ENCODE assay signal across 8 mouse cellular contexts in the genomic region with DNA sequence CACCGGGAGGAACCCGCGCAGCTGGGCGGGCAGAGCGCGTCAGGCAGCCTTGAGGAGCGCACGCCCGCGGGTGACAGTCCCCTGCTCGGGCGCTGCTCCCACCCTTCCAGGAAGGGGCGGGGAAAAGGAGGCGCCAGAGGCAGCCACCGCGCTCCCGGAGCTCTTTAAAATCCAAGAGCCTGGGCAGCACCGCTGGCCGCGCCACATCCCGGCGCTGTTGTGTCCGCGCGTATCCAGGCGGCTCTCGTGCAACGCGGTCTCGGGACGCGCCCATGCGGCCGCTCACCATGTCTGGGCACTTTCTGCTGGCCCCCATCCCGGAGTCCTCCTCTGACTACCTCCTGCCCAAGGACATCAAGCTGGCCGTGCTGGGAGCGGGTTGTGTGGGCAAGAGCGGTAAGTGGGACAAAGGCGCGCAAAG. TPM values are rescaled to one million over a fixed set of nuclear protein-coding genes. Genes with fewer than 3 reads are reported as not detected.
DNase-seq lines count a peak whose midpoint lies in the region.

A gene (plus strand): TSS at position 127 of the 421 bp plus-strand sequence.

- peak; percentile 93 for DNase-seq in adrenal gland, postnatal 14 days
- peak; percentile 68 for DNase-seq in embryo, embryonic 11.5 days (ENCODE audit: low read depth, low spot score)
- peak; percentile 87 for DNase-seq in gastrocnemius, postnatal 14 days
- DNase-seq in induced T-regulatory cell, adult 2 months (ENCODE audit: low read depth): peak; percentile 76
- peak; percentile 61 to 65 for DNase-seq in left cerebral cortex, adult 8-10 months (ENCODE audit: low spot score in 2 of 2)
- DNase-seq in right cerebral cortex, adult 2 months (ENCODE audit: low spot score in 2 of 2): peak; percentile 80 to 84
- DNase-seq in natural killer cell, adult 2 months (ENCODE audit: low spot score in 2 of 2): no peak

- intact Hi-C loops in gastrocnemius, postnatal 14 days (cut with DNase I; ENCODE audit: low total_unique reads): loop anchor here (5.0 kb wide), 1 partner anchor 138 kb away; no protein-coding TSS in a partner anchor

- no peaks in the 10 kb centered on the region for H3K79me2 ChIP-seq in macrophage (ENCODE audit: inconsistent target)

- H3K36me3 ChIP-seq in macrophage (ENCODE audit: inconsistent target): no peaks in the 10 kb centered on the region

- under 1% methylated on average over 40 of the region's 40 CpGs for WGBS in macrophage (ENCODE audit: missing documents)

- no peak within 1 kb of the TSS for H3K27ac ChIP-seq in macrophage

- H3K4me3 ChIP-seq in macrophage (ENCODE audit: inconsistent target): peak within 1 kb of the TSS; percentile 0; the same call in 1 of the 2 replicates

RNA-seq across cellular contexts. Expression of the gene that starts here (rescaled TPM):
- total RNA-seq in adrenal gland, postnatal 14 days (2021): 8.4 and 8.7 TPM in 2 replicates
- 1 to 10 TPM; 3.0 to 3.4 TPM for total RNA-seq in gastrocnemius, postnatal 14 days (2021)
- total RNA-seq in left cerebral cortex, adult 8-10 months (2022): 1 to 10 TPM; 3.2 to 5.9 (median 4.9) TPM
- not detected for total RNA-seq in macrophage (2018; cell fraction: chromatin; rRNA removed)
- total RNA-seq in macrophage (2018; cell fraction: cytosol; rRNA removed): under 1 TPM in 5 of 26 experiments, not detected in 21; 0.10 to 0.32 (median 0.16) TPM
- not detected for total RNA-seq in macrophage (2018; cell fraction: nucleus; rRNA removed)
- not detected in 3 replicates for polyA plus RNA-seq in macrophage (2018)

Comparison
In these comparisons a context has a peak if more than half of its experiments do, and no peak if none do; other contexts are left out.
1. DNase-seq: peak in adrenal gland, postnatal 14 days (single experiment), embryo, embryonic 11.5 days (single experiment), gastrocnemius, postnatal 14 days (single experiment), induced T-regulatory cell, adult 2 months (single experiment), left cerebral cortex, adult 8-10 months (2 of 2) and right cerebral cortex, adult 2 months (2 of 2); none in natural killer cell, adult 2 months (0 of 2).